Mouse (Mus musculus) heart, postnatal 4 days (tissue): ENCODE measurements around the gene 4931409K22Rik. TPM values are rescaled to one million over a fixed set of nuclear protein-coding genes. Genes with fewer than 3 reads are reported as not detected.

Experiments used
- DNase-seq: peaks from one replicate; pipeline ENCODE4 v3.0.0; 2021
- microRNA-seq, 2 experiments: library from miRNA; unstranded; fragments of <30 nt; microRNA quantifications; one replicate each; pipeline ENCODE4 v1.2.0; 2021 to 2022
- total RNA-seq, 2 experiments: library from RNA; stranded (reverse); gene quantifications; 2 replicates each; pipeline ENCODE4 v1.2.3; 2021

Gene 4931409K22Rik
- total RNA-seq, 2 experiments from 2014 or later = not detected

DNA sequence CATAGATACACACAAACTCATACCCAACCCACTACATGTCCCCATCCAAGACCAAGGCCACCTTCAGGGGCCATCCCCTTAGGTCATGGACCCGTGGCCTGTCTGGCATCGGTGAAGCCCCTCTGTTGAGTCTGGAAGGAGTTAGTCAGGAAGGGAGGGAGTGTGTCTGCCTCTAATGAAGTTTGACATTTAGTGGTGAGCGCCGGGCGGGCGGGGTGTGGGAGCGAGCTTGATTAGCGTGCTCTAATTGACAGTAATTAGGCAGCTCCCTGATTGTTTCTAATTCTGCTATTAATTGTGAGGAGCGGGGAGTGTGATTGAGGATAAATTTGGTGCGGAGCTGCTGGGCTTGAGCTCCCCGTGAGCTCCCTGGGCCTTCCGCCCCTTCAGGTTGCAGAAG is 59.1 kb downstream of the 4931409K22Rik start:
- no peak for DNase-seq

DNA sequence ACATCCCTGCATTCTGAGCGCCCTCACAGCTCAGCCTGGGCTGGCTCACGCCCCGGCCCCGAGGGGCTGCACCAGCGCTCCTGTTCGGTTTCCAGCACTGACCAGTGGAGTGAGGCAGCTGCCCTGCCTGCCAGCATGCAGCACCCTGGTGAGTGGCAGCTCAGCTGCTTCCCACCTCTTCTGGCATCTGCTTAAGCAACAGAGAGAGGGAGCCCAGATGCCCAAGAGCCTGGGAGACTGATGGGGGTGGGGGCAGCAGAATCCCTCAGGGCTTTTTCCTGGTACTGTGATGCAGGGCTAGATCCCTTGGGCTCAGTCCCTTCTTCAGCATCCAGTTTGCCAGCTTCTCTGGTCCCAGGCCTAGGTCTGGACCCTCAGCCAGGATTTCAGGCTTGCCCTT is 59.9 kb downstream of the 4931409K22Rik start:
- no peak for DNase-seq

DNA sequence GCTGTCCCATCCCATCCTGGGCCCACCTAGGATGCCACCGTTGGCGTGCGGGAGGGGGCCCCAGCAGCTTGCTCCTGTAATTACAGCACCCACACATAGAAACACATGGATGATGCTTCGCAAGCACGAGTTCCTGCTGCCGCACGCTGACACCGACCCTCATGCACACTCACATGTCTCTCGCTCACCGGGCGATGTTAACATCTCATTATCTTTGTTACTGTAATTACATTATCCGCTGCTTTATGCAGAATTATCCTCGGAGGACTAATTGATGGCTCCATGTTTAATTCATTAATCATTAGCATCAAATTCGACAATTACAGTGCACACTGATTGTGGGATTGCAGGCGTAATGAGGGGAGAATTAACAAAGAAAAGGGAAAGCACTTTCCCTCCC is 61.6 kb downstream of the 4931409K22Rik start:
- no peak for DNase-seq

Small RNA genes within 50 kb of the gene (microRNA-seq; reads per million reads assigned to microRNA genes)
- gene Mir671 = 273 to 372 reads per million in 2 experiments

Other genes with a start within 250 kb of the 4931409K22Rik start
- 100 to 1,000 TPM; 108 to 118 TPM for gene Kcnh2, start 205.2 kb downstream of the 4931409K22Rik start, total RNA-seq
- gene Nos3, start 192.0 kb downstream of the 4931409K22Rik start, total RNA-seq = 10 to 100 TPM; 39.5 to 40.6 TPM
- gene Atg9b, start 164.7 kb downstream of the 4931409K22Rik start, total RNA-seq = under 1 TPM; 0.45 to 0.83 TPM
- gene Abcb8, start 163.1 kb downstream of the 4931409K22Rik start, total RNA-seq = 10 to 100 TPM; 86.3 to 87.0 TPM
- under 1 TPM in 1 of 2 experiments, not detected in 1; 0.19 TPM for gene Asic3, start 143.4 kb downstream of the 4931409K22Rik start, total RNA-seq
- gene Cdk5, start 133.3 kb downstream of the 4931409K22Rik start, total RNA-seq = 10 to 100 TPM; 22.4 to 26.1 TPM
- gene Slc4a2, start 133.0 kb downstream of the 4931409K22Rik start, total RNA-seq = 10 to 100 TPM; 63.2 to 65.7 TPM
- gene Fastk, start 111.5 kb downstream of the 4931409K22Rik start, total RNA-seq = 100 to 1,000 TPM; 194 to 206 TPM
- gene Tmub1, start 109.0 kb downstream of the 4931409K22Rik start, total RNA-seq = 1 to 10 TPM; 8.5 to 8.7 TPM
- gene Agap3, start 104.6 kb downstream of the 4931409K22Rik start, total RNA-seq = 10 to 100 TPM; 83.4 to 97.4 TPM
- not detected for gene Gbx1, start 29.6 kb downstream of the 4931409K22Rik start, total RNA-seq
- gene Asb10, start 15.8 kb downstream of the 4931409K22Rik start, total RNA-seq = 10 to 100 TPM; 19.8 to 23.1 TPM
- 10 to 100 TPM; 47.4 to 49.3 TPM for gene Abcf2, start 20.7 kb upstream of the 4931409K22Rik start, total RNA-seq
- 10 to 100 TPM; 19.9 to 21.6 TPM for gene Chpf2, start 29.9 kb upstream of the 4931409K22Rik start, total RNA-seq
- 10 to 100 TPM; 89.7 to 96.9 TPM for gene Smarcd3, start 67.6 kb upstream of the 4931409K22Rik start, total RNA-seq
- 10 to 100 TPM; 24.5 to 24.6 TPM for gene Nub1, start 128.7 kb upstream of the 4931409K22Rik start, total RNA-seq
- 1 to 10 TPM; 2.8 to 3.5 TPM for gene Wdr86, start 173.9 kb upstream of the 4931409K22Rik start, total RNA-seq
- gene Crygn, start 201.2 kb upstream of the 4931409K22Rik start, total RNA-seq = not detected